Comparison of ENCODE assay signal across 30 mouse cellular contexts in genomic region chr5:48931881-48932280, GRCm38 (mm10).
"Had no signal": no experiment of that assay in that cellular context is flagged by ENCODE, and none has a peak within 500 bp of the region (broad histone marks: within the 10 kb centered on the region; RNA-seq: fewer than 3 reads in every experiment).

No protein-coding gene starts in this region.

- H3K27me3 ChIP-seq: limb, embryonic 12.5 days; limb, embryonic 13.5 days; limb, embryonic 15.5 days; liver, embryonic 12.5 days; liver, embryonic 13.5 days; liver, embryonic 15.5 days; lung, embryonic 15.5 days; megakaryocyte, embryonic 14.5 days; midbrain, embryonic 12.5 days; midbrain, embryonic 13.5 days had no signal

- H3K4me3 ChIP-seq: limb, embryonic 10.5 days; limb, embryonic 12.5 days; limb, embryonic 13.5 days; limb, embryonic 15.5 days; liver, embryonic 12.5 days; liver, embryonic 13.5 days; liver, embryonic 15.5 days; lung, embryonic 15.5 days; megakaryocyte, embryonic 14.5 days; midbrain, embryonic 10.5 days; midbrain, embryonic 12.5 days; midbrain, embryonic 13.5 days; myocyte had no signal

- ATAC-seq: liver, embryonic 12.5 days; liver, postnatal 0 days; lung, postnatal 0 days; midbrain, embryonic 13.5 days; midbrain, embryonic 16.5 days had no signal

- H3K4me2 ChIP-seq: limb, embryonic 12.5 days; limb, embryonic 13.5 days; limb, embryonic 15.5 days; liver, embryonic 11.5 days; liver, embryonic 12.5 days; liver, embryonic 13.5 days; liver, embryonic 15.5 days; lung, embryonic 14.5 days; lung, embryonic 15.5 days; midbrain, embryonic 11.5 days; midbrain, embryonic 12.5 days; midbrain, embryonic 13.5 days had no signal

- DNase-seq: left cerebral cortex, postnatal 4 days; liver; liver, embryonic 13.5 days; liver, postnatal 0 days; lung, adult 18-20 months; lung, adult 2 months; lung, embryonic 14.5 days; lung, postnatal 10 days; lung, postnatal 14 days; lung, postnatal 36 days; lung, postnatal 4 days; midbrain, embryonic 14.5 days had no signal

- H3K36me3 ChIP-seq: limb, embryonic 10.5 days; limb, embryonic 12.5 days; limb, embryonic 13.5 days; limb, embryonic 15.5 days; liver, embryonic 12.5 days; liver, embryonic 13.5 days; liver, embryonic 15.5 days; lung, embryonic 15.5 days; midbrain, embryonic 10.5 days; midbrain, embryonic 12.5 days; midbrain, embryonic 13.5 days had no signal

- H3K4me1 ChIP-seq: limb, embryonic 10.5 days; limb, embryonic 12.5 days; limb, embryonic 13.5 days; limb, embryonic 15.5 days; liver, embryonic 12.5 days; liver, embryonic 13.5 days; liver, embryonic 15.5 days; lung, embryonic 15.5 days; megakaryocyte, embryonic 14.5 days; midbrain, embryonic 10.5 days; midbrain, embryonic 12.5 days; midbrain, embryonic 13.5 days had no signal

- H3K27ac ChIP-seq: limb, embryonic 10.5 days; limb, embryonic 12.5 days; limb, embryonic 13.5 days; limb, embryonic 15.5 days; liver, embryonic 12.5 days; liver, embryonic 13.5 days; liver, embryonic 14.5 days; liver, embryonic 15.5 days; lung, embryonic 15.5 days; macrophage; midbrain, embryonic 10.5 days; midbrain, embryonic 12.5 days; midbrain, embryonic 13.5 days had no signal

- H3K9ac ChIP-seq: limb, embryonic 12.5 days; limb, embryonic 13.5 days; limb, embryonic 15.5 days; liver, embryonic 12.5 days; liver, embryonic 13.5 days; liver, embryonic 14.5 days; liver, embryonic 15.5 days; liver, postnatal 0 days; lung, embryonic 14.5 days; lung, embryonic 15.5 days; midbrain, embryonic 12.5 days; midbrain, embryonic 13.5 days had no signal

- H3K9me3 ChIP-seq: limb, embryonic 10.5 days; limb, embryonic 12.5 days; limb, embryonic 13.5 days; limb, embryonic 15.5 days; liver, embryonic 12.5 days; liver, embryonic 13.5 days; liver, embryonic 15.5 days; lung, embryonic 15.5 days; megakaryocyte, embryonic 14.5 days; midbrain, embryonic 10.5 days; midbrain, embryonic 12.5 days; midbrain, embryonic 13.5 days had no signal
